Mouse (Mus musculus) spleen, adult 2 months (tissue): Measurements from ENCODE around the gene Tbx3. TPM values are rescaled to one million over a fixed set of nuclear protein-coding genes. Genes with fewer than 3 reads are reported as not detected.
A peak's percentile ranks its signal among the peaks of the same experiment; 100 is the strongest.

Experiments
- DNase-seq, 2 experiments: peaks; one replicate each; pipeline versions ENCODE4 v3.0.0 to v3.0.0-alpha.2; 2012 to 2021; ENCODE audit warnings: low spot score in 2 of 2, low read depth in 1 of 2
- H3K27ac ChIP-seq: fragments of 200-500 bp; 2 replicates; pipeline ENCODE4 v1.5.1; 2012; ENCODE audit warnings: low read length, inconsistent platforms; ENCODE audit not compliant: insufficient read depth
- H3K27me3 ChIP-seq: fragments of 200-500 bp; 2 replicates; pipeline ENCODE4 v1.6.1; 2012; ENCODE audit warnings: mild to moderate bottlenecking, moderate library complexity, low read length, inconsistent platforms; ENCODE audit not compliant: control insufficient read depth, insufficient read depth
- H3K36me3 ChIP-seq: fragments of 200-500 bp; 2 replicates; pipeline ENCODE4 v1.6.1; 2012; ENCODE audit warnings: mild to moderate bottlenecking, low read length, inconsistent platforms; ENCODE audit not compliant: control insufficient read depth, insufficient read depth
- H3K4me1 ChIP-seq: fragments of 200-500 bp; 2 replicates; pipeline ENCODE4 v1.6.1; 2011; ENCODE audit warnings: inconsistent platforms; ENCODE audit not compliant: control insufficient read depth, insufficient read depth, insufficient read length
- H3K4me3 ChIP-seq: fragments of 200-500 bp; 2 replicates; pipeline ENCODE4 v1.5.1; 2011; ENCODE audit warnings: mild to moderate bottlenecking, inconsistent platforms; ENCODE audit not compliant: insufficient read depth, insufficient read length; ENCODE audit errors: extremely low read depth
- CTCF ChIP-seq: fragments of 200-500 bp; IDR thresholded peaks from 2 replicates; pipeline ENCODE4 v1.5.1; 2011; ENCODE audit warnings: mild to moderate bottlenecking, inconsistent platforms; ENCODE audit not compliant: insufficient read depth, insufficient read length, insufficient replicate concordance; ENCODE audit errors: extremely low read depth
- POLR2A ChIP-seq: fragments of 200-500 bp; IDR thresholded peaks from 2 replicates; pipeline ENCODE4 v1.6.1; 2011; ENCODE audit warnings: low read depth, low read length, inconsistent platforms
- WGBS: fragments of 180-500 bp; shearing (Covaris S2); methylation state at CpG from one replicate; pipeline ENCODE4 v1.1.7; 2018; 5-methylcytosine and 5-hydroxymethylcytosine counted together
- polyA plus RNA-seq: library from polyadenylated mRNA; depleted of rRNA; stranded (reverse); fragments of >200 nt; gene quantifications from 2 replicates; pipeline ENCODE4 v1.2.3, GENCODE M21; 2012

Gene Tbx3
- polyA plus RNA-seq, 1 experiment: 0.88 TPM

DNA sequence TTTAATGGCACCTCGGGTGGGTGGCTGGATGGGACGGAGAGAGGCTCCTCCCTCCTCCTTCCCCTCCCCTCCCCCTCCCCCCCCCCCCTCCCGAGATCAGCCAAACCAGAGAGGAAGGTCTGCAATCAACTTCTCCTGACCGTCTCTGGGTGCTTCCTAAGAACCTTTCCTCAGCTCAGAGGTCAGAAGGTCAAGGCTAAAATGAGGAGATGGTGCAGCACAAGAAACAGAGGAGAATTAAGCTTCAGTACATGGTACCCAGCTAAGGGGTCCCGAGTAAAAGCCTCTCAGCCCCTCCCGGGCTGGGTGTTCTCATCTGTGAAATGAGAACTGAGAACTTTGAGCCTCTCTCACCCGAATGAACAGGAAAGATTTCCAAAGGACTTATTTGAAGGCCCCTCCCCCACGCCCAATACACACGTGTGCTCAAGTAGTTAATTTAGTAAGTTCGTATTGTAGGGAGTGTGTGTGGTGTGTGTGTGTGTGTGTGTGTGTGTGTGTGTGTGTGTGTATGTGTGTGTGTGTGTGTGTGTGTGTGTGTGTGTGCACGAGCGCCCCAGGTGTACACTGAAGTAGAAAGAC lies 41.6 kb upstream of the Tbx3 start:
- no peaks in the 10 kb centered on the region for H3K36me3 ChIP-seq
- no peak for DNase-seq
- WGBS: 21% methylated on average over 11 of the region's 12 CpGs
- H3K4me1 ChIP-seq: no peaks in the 10 kb centered on the region
- H3K27ac ChIP-seq: no peak overlapping the region
- H3K27me3 ChIP-seq: no peaks in the 10 kb centered on the region
- no peak overlapping the region for H3K4me3 ChIP-seq
- no peak for TF ChIP-seq POLR2A

DNA sequence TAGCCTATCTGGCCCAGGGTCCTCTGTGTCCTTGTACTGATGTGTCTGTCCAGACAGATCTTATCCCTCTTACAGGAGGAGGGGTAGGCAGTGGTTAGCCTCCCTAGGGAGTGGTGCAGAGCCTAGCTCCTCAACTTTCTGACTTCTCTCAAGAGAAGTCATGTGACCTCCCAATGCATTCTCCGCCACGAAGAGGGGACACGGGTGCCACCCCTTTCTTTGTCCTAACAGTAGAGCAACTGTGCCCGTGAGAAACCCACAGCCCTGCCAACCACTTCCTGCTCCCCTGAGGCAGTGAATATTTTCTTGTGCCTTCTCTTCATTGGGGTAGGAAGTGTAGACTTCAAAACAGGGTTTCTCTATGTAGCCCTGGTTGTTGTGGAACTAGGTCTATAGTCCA lies 36.9 kb upstream of the Tbx3 start:
- Histone ChIP-seq H3K36me3 (no peaks in the 10 kb centered on the region), H3K4me1 (no peaks in the 10 kb centered on the region), H3K27me3 (no peaks in the 10 kb centered on the region), H3K4me3 (no peak overlapping the region), H3K27ac (no peak overlapping the region)
- no peak for TF ChIP-seq CTCF
- TF ChIP-seq POLR2A: no peak
- 5% methylated on average over 4 of the region's 4 CpGs for WGBS
- peak; percentile 17 to 22 for DNase-seq

DNA sequence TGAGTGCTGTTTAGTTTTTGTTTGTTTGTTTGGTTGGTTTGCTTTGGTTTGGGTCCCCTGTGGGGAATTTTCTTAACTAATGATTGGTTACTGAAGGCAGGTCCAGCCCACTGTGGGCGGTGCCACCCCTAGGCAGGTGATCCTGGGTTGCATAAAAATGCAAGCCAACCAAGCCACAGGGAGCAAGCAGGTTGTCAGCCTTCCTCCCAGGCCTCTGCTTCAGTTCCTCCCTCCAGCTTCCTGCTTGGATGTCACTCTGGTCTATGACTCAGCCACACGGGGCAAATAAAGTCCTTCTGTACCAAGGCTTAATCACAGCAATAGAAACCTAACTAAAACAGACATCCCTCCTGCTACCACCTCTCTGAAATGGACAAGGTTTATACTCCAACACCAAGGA lies 35.6 kb upstream of the Tbx3 start:
- no peaks in the 10 kb centered on the region for H3K36me3 ChIP-seq
- H3K27ac ChIP-seq: no peak overlapping the region
- no peak for TF ChIP-seq POLR2A
- no peak overlapping the region for H3K4me3 ChIP-seq
- DNase-seq: no peak
- H3K27me3 ChIP-seq: no peaks in the 10 kb centered on the region
- no peaks in the 10 kb centered on the region for H3K4me1 ChIP-seq
- 50% methylated on average over 2 of the region's 2 CpGs for WGBS

GRCm38 (mm10) chr5:119638300-119638699 lies 32.2 kb upstream of the Tbx3 start:
- no peak overlapping the region for H3K27ac ChIP-seq
- no peaks in the 10 kb centered on the region for H3K4me1 ChIP-seq
- H3K4me3 ChIP-seq: no peak overlapping the region
- H3K27me3 ChIP-seq: no peaks in the 10 kb centered on the region
- DNase-seq: no peak
- 74% methylated on average over 12 of the region's 12 CpGs for WGBS
- TF ChIP-seq POLR2A: no peak
- no peak for TF ChIP-seq CTCF
- no peaks in the 10 kb centered on the region for H3K36me3 ChIP-seq

DNA sequence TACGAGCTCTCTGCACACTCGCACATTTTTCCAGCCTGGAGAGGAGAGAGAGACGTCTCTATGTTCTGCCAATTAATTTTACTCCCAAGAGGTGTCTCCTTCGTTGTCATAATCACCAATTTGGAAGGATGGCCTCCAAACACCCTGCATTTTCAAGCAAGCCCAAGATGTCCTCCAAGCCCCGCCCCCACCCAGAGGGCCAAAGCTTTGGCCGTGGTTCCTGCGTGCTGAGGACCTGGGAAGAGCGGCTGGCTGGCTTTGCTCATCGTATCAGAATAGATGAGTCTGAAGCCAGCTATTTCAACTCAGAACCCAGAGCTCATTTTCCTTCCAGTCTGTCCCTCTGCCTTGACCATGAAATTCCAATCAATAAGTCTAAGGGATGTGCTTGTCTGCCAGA lies 29.4 kb upstream of the Tbx3 start:
- Histone ChIP-seq H3K36me3 (no peaks in the 10 kb centered on the region), H3K4me3 (no peak overlapping the region), H3K27me3 (no peaks in the 10 kb centered on the region), H3K4me1 (no peaks in the 10 kb centered on the region), H3K27ac (no peak overlapping the region)
- TF ChIP-seq CTCF (no peak), POLR2A (no peak)
- WGBS: 82% methylated on average over 9 of the region's 9 CpGs
- DNase-seq: no peak

DNA sequence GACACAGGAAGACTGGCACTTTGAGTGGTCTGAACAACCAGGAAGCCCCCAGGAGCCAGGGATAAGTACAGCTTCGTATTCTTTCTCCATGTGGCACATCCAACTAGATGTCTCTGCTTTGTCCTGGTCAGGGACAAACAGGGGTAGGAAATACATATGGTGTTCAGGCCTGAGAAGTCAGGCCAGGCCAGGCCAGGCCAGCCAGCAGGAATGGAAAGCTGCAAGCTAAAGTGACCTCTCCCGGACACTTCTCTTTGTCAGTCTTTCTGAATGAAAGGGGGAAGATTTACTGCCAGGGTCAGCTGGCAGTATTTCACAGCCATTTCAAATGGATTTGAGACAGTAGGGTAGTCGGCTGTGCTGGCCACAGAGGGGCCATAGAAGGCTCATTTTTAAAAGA lies 28.8 kb upstream of the Tbx3 start:
- no peak overlapping the region for H3K27ac ChIP-seq
- 54% methylated on average over 3 of the region's 3 CpGs for WGBS
- H3K36me3 ChIP-seq: no peaks in the 10 kb centered on the region
- TF ChIP-seq POLR2A: no peak
- TF ChIP-seq CTCF: no peak
- no peak overlapping the region for H3K4me3 ChIP-seq
- no peak for DNase-seq
- H3K27me3 ChIP-seq: no peaks in the 10 kb centered on the region
- H3K4me1 ChIP-seq: no peaks in the 10 kb centered on the region

GRCm38 (mm10) chr5:119646965-119647364 lies 23.5 kb upstream of the Tbx3 start:
- no peak for DNase-seq
- 93% methylated on average over 2 of the region's 2 CpGs for WGBS
- H3K36me3 ChIP-seq: no peaks in the 10 kb centered on the region
- H3K27me3 ChIP-seq: no peaks in the 10 kb centered on the region
- H3K4me3 ChIP-seq: no peak overlapping the region
- H3K27ac ChIP-seq: no peak overlapping the region
- no peaks in the 10 kb centered on the region for H3K4me1 ChIP-seq
- TF ChIP-seq POLR2A: no peak
